Mouse (Mus musculus): ENCODE results near the gene Stac3. TPM values are rescaled to one million over a fixed set of nuclear protein-coding genes. Genes with fewer than 3 reads are reported as not detected.
A peak's percentile ranks its signal among the peaks of the same experiment; 100 is the strongest.

The Stac3 gene
- polyA plus RNA-seq (2014; fragmentation: Nextera tagmentation; extraction: Ambion mirVana), result 0.32 and 0.48 TPM in 2 replicates

DNA sequence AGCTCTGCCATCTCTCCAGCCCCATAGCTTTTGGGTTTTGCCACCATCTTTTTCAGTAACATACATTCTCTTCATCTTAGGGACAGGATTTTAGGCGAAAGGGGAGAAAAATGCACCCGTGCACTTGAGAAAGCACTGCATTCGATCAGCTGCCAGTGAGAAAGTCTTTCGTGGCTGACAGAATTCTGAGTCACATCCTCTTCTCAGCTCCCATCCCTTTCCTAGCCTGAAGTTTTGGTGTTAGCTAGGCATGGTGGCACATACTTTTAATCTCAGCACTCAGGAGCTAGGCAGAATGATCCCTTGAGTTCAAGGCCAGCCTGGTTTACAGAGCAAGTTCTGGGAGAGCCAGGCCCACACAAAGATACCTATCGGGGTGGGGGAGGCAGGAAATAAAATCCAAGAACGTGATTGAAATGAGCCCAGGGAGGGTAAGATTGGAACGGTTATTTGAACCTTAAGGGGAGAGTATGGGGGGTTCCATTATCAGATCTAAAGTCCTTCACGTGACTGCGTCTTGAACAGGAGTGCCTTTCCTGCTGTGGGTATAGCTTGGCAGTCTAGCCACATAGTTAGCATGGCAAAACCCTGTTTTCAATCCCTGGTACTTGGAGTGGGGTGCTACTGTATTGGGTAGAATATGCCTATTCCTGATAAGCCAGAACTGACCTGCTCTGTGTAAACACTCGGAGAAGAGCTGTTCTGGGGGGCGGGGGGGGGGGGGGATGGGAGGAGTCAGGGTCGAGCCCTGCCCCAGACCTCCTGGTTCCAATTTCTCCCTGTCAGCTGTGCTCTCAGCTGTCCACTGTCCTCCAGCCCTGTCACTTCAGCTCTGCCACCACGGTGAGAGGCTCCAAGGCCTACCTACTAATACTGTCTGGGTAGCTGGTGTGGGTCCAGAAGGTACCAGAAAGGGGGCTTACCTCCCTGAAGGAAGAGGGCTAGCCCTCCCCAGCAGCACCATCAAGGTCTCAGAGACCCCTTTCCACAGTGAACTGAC is at the start of gene Stac3:
Gene Stac3 (plus strand): TSS at position 793 of the 1,000 bp plus-strand sequence.
- no peaks in the 10 kb centered on the region for H3K9me3 ChIP-seq (ENCODE audit: control insufficient read depth, low read depth, low read length)
- no peaks in the 10 kb centered on the region for H3K27me3 ChIP-seq (ENCODE audit: control insufficient read depth, insufficient read depth, low read length)
- 64% methylated on average over 13 of the region's 13 CpGs for WGBS
- H3K4me2 ChIP-seq (replicated peaks; ENCODE audit: low read depth, low read length), result no peak within 1 kb of the TSS
- no peaks in the 10 kb centered on the region for H3K4me1 ChIP-seq (ENCODE audit: control insufficient read depth, insufficient read depth, low read length)
- no peak within 1 kb of the TSS for H3K27ac ChIP-seq (ENCODE audit: low read length)
- H3K9ac ChIP-seq (replicated peaks; ENCODE audit: low read depth, low read length), result no peak within 1 kb of the TSS
- peaks cover 37% of the 10 kb centered on the region for H3K36me3 ChIP-seq (ENCODE audit: control insufficient read depth, insufficient read depth, low read length)
- no peak within 1 kb of the TSS for H3K4me3 ChIP-seq (ENCODE audit: low read depth, low read length)
- no peak for ATAC-seq (ENCODE audit: insufficient number of reproducible peaks, insufficient read depth, low FRiP score, low read depth)

DNA sequence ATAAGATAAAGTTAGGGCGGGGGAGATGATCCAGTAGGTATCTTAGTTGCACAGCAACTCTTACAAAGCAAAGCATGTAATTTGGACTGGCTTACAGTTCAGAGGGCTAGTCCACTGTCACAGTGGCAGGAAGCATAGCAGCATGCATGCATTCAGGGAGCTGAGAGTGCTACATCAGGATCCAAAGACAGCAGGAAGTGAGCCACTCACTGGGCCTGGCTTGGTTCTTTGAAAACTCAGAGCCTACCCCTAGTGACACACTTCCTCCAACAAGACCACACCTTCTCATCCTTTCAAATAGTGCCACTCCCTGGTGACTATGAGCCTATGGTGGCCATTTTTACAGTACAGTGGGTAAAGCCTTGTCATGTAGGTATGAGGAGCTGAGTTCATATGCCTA is 47.8 kb upstream of the Stac3 start:
- Histone ChIP-seq H3K9me3 (ENCODE audit: control insufficient read depth, low read depth, low read length) (no peaks in the 10 kb centered on the region), H3K4me2 (replicated peaks; ENCODE audit: low read depth, low read length) (no peak overlapping the region), H3K27ac (ENCODE audit: low read length) (no peak overlapping the region), H3K27me3 (ENCODE audit: control insufficient read depth, insufficient read depth, low read length) (no peaks in the 10 kb centered on the region), H3K9ac (replicated peaks; ENCODE audit: low read depth, low read length) (no peak overlapping the region), H3K4me1 (ENCODE audit: control insufficient read depth, insufficient read depth, low read length) (no peaks in the 10 kb centered on the region), H3K4me3 (ENCODE audit: low read depth, low read length) (no peak overlapping the region), H3K36me3 (ENCODE audit: control insufficient read depth, insufficient read depth, low read length) (peaks cover 47% of the 10 kb centered on the region)
- no peak for ATAC-seq (ENCODE audit: insufficient number of reproducible peaks, insufficient read depth, low FRiP score, low read depth)
- WGBS, result 96% methylated on average over 1 of the region's 1 CpGs

DNA sequence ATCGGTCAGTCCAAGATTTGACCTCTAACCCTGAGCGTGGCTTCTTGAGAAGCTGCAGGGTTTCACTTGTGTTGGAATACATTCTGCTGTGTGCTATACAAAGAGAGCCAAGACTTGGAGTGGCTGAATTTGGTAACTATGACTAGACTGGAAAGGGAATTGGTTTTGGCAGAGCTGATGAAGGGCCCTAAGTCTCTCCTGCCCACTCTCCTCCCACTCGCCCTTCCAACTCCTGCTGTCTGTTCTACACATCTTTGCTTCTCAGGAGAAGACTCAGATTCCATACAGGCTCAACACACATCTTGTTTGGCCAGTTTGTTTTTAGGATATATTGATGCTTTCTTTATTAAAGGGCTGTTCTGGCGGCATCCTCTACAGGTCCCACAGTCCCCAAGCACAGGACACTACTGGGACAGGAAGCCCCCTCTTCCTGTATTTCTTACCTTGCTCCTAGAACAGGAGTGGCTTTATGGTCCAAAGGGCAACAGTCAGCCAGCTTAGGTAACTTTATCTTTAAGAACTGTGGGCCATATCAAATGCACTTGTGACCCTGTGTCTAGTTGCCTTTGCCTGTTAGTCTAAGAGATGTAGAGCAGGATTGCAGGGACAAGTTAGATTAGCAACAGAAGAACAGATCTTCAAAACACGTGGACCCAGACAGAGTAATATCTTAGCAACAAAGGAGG is 38.9 kb upstream of the Stac3 start:
- Histone ChIP-seq H3K27ac (ENCODE audit: low read length) (no peak overlapping the region), H3K36me3 (ENCODE audit: control insufficient read depth, insufficient read depth, low read length) (peaks cover 47% of the 10 kb centered on the region), H3K4me1 (ENCODE audit: control insufficient read depth, insufficient read depth, low read length) (no peaks in the 10 kb centered on the region), H3K4me3 (ENCODE audit: low read depth, low read length) (no peak overlapping the region), H3K27me3 (ENCODE audit: control insufficient read depth, insufficient read depth, low read length) (no peaks in the 10 kb centered on the region), H3K9me3 (ENCODE audit: control insufficient read depth, low read depth, low read length) (no peaks in the 10 kb centered on the region), H3K9ac (replicated peaks; ENCODE audit: low read depth, low read length) (no peak overlapping the region), H3K4me2 (replicated peaks; ENCODE audit: low read depth, low read length) (no peak overlapping the region)
- no peak for ATAC-seq (ENCODE audit: insufficient number of reproducible peaks, insufficient read depth, low FRiP score, low read depth)
- 88% methylated on average over 5 of the region's 5 CpGs for WGBS

DNA sequence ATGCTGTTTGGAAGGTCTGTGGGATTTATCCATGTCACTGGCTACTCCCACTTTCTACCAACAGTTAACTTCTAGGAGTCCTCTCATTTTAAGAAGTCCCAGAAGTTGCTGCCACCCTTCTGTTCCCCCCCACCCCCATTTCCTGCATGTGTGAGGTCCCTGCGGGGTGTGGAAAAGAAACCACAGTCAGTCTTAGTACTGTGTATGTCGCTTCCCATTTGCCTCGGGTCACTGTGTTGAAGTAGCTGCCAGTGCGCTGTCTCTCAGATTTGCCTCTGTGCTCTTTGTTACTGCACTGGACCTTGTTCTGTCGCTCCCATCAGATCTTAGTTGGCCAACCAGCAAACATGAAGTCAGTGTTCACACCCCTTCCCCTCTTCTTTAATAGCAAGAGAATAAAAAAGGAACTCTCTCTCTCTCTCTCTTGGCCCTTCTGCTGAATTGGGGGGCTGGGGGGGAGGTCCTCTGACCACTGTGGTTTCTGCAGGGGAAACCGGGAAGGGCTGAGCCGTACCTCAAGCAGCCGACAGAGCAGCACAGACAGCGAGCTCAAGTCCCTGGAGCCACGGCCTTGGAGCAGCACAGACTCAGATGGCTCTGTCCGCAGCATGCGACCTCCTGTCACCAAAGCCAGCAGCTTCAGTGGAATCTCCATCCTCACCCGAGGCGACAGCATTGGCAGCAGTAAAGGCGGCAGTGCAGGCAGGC is 30.1 kb upstream of the Stac3 start:
- no peaks in the 10 kb centered on the region for H3K9me3 ChIP-seq (ENCODE audit: control insufficient read depth, low read depth, low read length)
- H3K4me3 ChIP-seq (ENCODE audit: low read depth, low read length), result no peak overlapping the region
- peaks cover 10% of the 10 kb centered on the region for H3K36me3 ChIP-seq (ENCODE audit: control insufficient read depth, insufficient read depth, low read length)
- H3K4me1 ChIP-seq (ENCODE audit: control insufficient read depth, insufficient read depth, low read length), result no peaks in the 10 kb centered on the region
- no peak for ATAC-seq (ENCODE audit: insufficient number of reproducible peaks, insufficient read depth, low FRiP score, low read depth)
- WGBS, result 61% methylated on average over 15 of the region's 15 CpGs
- H3K9ac ChIP-seq (replicated peaks; ENCODE audit: low read depth, low read length), result no peak overlapping the region
- peak overlapping the region; percentile 39; the same call in 1 of the 2 replicates for H3K27ac ChIP-seq (ENCODE audit: low read length)
- no peaks in the 10 kb centered on the region for H3K27me3 ChIP-seq (ENCODE audit: control insufficient read depth, insufficient read depth, low read length)
- no peak overlapping the region for H3K4me2 ChIP-seq (replicated peaks; ENCODE audit: low read depth, low read length)

DNA sequence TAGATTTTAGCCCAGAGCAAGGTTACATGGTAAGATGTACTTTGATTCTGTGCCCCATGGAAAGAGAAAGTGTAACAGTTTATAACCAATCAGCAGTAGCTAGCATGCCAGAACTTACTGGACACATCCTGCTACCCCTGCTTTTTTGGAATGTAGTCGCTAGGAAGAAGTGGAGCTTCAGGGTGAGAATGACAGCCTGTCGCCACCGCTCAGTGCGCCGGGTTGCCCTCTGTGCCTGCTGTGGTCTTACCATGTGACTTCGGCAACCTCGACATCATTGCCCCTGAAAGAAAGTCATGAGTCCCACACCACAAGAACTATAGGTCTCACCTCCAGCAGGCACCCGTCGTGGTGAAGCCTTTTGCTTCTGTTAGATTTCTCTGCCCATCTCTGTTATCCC is 28.8 kb upstream of the Stac3 start:
- Histone ChIP-seq H3K9ac (replicated peaks; ENCODE audit: low read depth, low read length) (no peak overlapping the region), H3K27me3 (ENCODE audit: control insufficient read depth, insufficient read depth, low read length) (no peaks in the 10 kb centered on the region), H3K27ac (ENCODE audit: low read length) (no peak overlapping the region), H3K36me3 (ENCODE audit: control insufficient read depth, insufficient read depth, low read length) (peaks cover 12% of the 10 kb centered on the region), H3K4me1 (ENCODE audit: control insufficient read depth, insufficient read depth, low read length) (no peaks in the 10 kb centered on the region), H3K4me2 (replicated peaks; ENCODE audit: low read depth, low read length) (no peak overlapping the region), H3K9me3 (ENCODE audit: control insufficient read depth, low read depth, low read length) (no peaks in the 10 kb centered on the region), H3K4me3 (ENCODE audit: low read depth, low read length) (no peak overlapping the region)
- WGBS, result 86% methylated on average over 9 of the region's 9 CpGs
- ATAC-seq (ENCODE audit: insufficient number of reproducible peaks, insufficient read depth, low FRiP score, low read depth), result no peak

DNA sequence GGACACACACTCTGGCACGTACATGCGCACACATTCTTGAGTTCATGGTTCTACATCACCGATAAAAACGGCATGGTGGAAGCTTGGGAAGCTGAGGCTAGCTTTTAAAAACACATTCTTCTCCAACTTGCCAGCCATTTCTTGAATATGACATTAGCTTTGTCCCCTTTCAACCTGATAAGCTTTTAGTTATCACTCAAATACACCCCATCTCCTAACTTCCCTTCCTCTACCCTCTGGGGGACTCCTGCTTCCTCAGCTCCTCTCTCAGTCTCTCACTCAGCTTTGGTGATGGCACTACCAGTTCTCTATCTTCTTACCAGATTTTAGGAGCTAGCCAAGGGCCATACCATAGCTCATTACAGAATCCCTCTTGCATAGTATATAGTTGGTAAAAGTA is 26.3 kb upstream of the Stac3 start:
- 96% methylated on average over 4 of the region's 4 CpGs for WGBS
- H3K4me2 ChIP-seq (replicated peaks; ENCODE audit: low read depth, low read length), result no peak overlapping the region
- H3K27me3 ChIP-seq (ENCODE audit: control insufficient read depth, insufficient read depth, low read length), result no peaks in the 10 kb centered on the region
- H3K27ac ChIP-seq (ENCODE audit: low read length), result no peak overlapping the region
- no peak for ATAC-seq (ENCODE audit: insufficient number of reproducible peaks, insufficient read depth, low FRiP score, low read depth)
- H3K4me1 ChIP-seq (ENCODE audit: control insufficient read depth, insufficient read depth, low read length), result no peaks in the 10 kb centered on the region
- peaks cover 12% of the 10 kb centered on the region for H3K36me3 ChIP-seq (ENCODE audit: control insufficient read depth, insufficient read depth, low read length)
- H3K9me3 ChIP-seq (ENCODE audit: control insufficient read depth, low read depth, low read length), result no peaks in the 10 kb centered on the region
- no peak overlapping the region for H3K9ac ChIP-seq (replicated peaks; ENCODE audit: low read depth, low read length)
- no peak overlapping the region for H3K4me3 ChIP-seq (ENCODE audit: low read depth, low read length)

DNA sequence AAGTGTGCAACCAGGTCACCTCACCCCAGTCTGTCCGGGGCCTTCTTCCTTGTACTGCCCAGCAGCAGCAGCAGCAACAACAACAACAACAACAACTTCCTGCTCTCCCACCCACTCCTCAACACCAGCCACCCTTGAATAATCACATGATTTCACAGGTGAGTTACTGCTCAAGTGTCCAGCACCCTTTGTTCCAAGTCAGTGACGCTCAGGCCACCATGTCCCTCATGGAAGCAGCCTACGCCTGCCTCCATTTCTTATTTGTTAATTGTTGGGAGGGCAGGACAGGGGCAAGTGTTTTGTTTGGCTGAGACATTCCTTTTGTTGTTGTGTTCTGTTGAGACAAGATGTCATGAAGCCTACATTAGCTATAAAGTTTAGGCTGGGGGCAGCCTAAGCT is 24.9 kb upstream of the Stac3 start:
- Histone ChIP-seq H3K9me3 (ENCODE audit: control insufficient read depth, low read depth, low read length) (no peaks in the 10 kb centered on the region), H3K9ac (replicated peaks; ENCODE audit: low read depth, low read length) (no peak overlapping the region), H3K27me3 (ENCODE audit: control insufficient read depth, insufficient read depth, low read length) (no peaks in the 10 kb centered on the region), H3K27ac (ENCODE audit: low read length) (no peak overlapping the region), H3K4me1 (ENCODE audit: control insufficient read depth, insufficient read depth, low read length) (no peaks in the 10 kb centered on the region), H3K36me3 (ENCODE audit: control insufficient read depth, insufficient read depth, low read length) (peaks cover 12% of the 10 kb centered on the region), H3K4me2 (replicated peaks; ENCODE audit: low read depth, low read length) (no peak overlapping the region), H3K4me3 (ENCODE audit: low read depth, low read length) (no peak overlapping the region)
- 83% methylated on average over 3 of the region's 3 CpGs for WGBS
- no peak for ATAC-seq (ENCODE audit: insufficient number of reproducible peaks, insufficient read depth, low FRiP score, low read depth)

DNA sequence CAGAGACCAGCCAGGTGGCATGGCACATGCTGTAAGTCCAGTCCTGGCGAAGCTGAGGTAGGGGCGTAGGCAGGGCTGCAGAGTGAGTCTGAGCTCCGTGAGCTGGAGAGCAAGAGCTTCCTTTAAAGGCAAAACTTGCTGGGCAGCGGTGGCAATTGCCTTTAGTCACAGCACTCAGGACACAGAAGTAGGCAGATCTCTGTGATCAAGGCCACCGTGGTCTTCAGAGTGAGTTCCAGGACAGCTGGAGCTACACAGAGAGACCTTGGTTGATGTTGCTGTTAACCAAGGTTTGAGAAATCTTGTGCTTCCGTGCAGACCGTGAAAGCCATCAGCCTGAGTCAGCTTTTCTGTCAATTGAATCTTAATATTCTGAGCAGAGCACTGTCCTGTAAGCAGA is 24.2 kb upstream of the Stac3 start:
- Histone ChIP-seq H3K9me3 (ENCODE audit: control insufficient read depth, low read depth, low read length) (no peaks in the 10 kb centered on the region), H3K27ac (ENCODE audit: low read length) (no peak overlapping the region), H3K4me2 (replicated peaks; ENCODE audit: low read depth, low read length) (no peak overlapping the region), H3K9ac (replicated peaks; ENCODE audit: low read depth, low read length) (no peak overlapping the region), H3K27me3 (ENCODE audit: control insufficient read depth, insufficient read depth, low read length) (no peaks in the 10 kb centered on the region), H3K4me3 (ENCODE audit: low read depth, low read length) (no peak overlapping the region), H3K4me1 (ENCODE audit: control insufficient read depth, insufficient read depth, low read length) (no peaks in the 10 kb centered on the region), H3K36me3 (ENCODE audit: control insufficient read depth, insufficient read depth, low read length) (peaks cover 12% of the 10 kb centered on the region)
- WGBS, result 87% methylated on average over 7 of the region's 7 CpGs
- no peak for ATAC-seq (ENCODE audit: insufficient number of reproducible peaks, insufficient read depth, low FRiP score, low read depth)

Data from stomach, embryonic 14.5 days (tissue).